Mouse (Mus musculus) hematopoietic stem cell, adult 5-6 weeks (primary cell): ENCODE data around the gene Ube2k. TPM values are rescaled to one million over a fixed set of nuclear protein-coding genes. Genes with fewer than 3 reads are reported as not detected.
"Not testable (repeated sequence)": the region's sequence is repeated elsewhere in the genome, so short reads cannot be mapped to it uniquely, and the experiment has no call there.

ENCODE experiments used
- ATAC-seq, 2 experiments: fragments of 125-278 bp in 1 of 2; replicated peaks in 1 of 2; 2 replicates each; pipeline ENCODE4 v1.8.0; 2016 to 2017; ENCODE audit warnings: inconsistent platforms in 2 of 2, mild to moderate bottlenecking in 2 of 2, moderate number of reproducible peaks in 2 of 2, low read depth in 1 of 2, moderate TSS enrichment in 1 of 2; ENCODE audit not compliant: low FRiP score in 2 of 2, poor library complexity in 2 of 2, severe bottlenecking in 2 of 2, insufficient read depth in 1 of 2, low TSS enrichment in 1 of 2
- total RNA-seq: library from RNA; stranded (forward); fragments of 172-1452, 232-1000 nt; gene quantifications from 2 replicates; pipeline ENCODE4 v1.2.3, GENCODE M21; 2017

The Ube2k gene
- total RNA-seq, 1 experiment from 2014 or later, result 79.7 TPM

DNA sequence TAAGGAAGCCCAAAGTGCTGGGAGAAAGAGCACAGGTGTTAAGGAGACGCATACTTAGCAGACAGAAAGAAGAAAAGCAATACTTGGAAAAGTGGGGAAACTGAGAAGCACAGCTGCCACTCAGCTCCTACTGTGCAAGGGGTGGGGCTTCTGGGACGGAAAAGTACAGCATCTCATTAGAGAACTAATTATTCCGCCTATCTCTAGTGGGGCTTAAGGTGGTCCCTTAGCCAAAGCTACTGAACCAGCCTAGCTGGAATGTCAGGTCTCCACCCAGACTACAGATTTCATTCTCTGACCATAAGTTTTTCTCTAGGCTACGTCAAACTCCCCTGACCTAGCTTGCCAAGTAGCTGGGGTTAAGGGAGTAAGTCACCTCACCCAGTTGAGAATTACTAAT, 2.5 kb upstream of the Ube2k start:
- no peak for ATAC-seq

DNA sequence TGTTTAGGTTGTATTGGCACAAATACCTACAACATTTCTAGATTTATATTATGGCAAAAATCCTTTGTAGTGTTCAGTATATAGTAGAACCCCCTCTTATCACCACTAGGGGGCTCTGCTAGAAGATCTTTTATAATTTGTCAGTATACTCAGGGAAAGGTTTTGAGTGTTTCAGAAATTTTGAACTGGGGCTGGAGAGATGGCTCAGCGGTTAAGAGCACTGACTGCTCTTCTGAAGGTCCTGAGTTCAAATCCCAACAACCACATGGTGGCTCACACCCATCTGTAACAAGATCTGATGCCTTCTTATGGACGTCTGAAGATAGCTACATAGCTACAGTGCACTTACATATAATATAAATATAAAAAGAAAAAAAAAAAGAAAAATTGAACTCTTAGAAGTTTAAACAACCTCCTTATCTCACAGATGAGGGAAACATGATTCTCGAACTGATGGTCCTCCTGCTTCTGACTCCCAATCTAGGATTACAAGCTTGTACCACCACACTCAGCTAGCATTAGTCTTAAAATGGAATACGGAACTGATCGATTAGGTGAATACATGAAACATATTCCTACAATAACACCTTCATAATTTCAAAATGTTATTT, 1.5 kb upstream of the Ube2k start:
- ATAC-seq, result peak; percentile 40 to 57; a peak in 3 of 4 replicates

DNA sequence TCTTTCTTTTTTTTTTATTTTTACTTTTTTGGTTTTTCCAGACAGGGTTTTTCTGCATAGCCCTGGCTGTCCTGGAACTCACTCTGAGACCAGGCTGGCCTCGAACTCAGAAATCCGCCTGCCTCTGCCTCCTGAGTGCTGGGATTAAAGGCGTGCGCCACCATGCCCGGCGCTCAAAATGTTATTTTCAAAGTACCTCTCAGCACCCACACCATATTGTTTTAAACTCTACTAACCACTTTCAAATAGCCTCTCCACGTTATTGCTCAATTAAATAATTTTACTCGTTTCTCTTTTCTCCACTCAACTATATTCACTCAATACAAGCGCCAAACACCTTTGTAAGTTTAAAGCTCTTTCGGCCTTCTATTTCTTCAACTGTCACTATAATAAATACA, 966 bp upstream of the Ube2k start:
- not testable (repeated sequence) for ATAC-seq

DNA sequence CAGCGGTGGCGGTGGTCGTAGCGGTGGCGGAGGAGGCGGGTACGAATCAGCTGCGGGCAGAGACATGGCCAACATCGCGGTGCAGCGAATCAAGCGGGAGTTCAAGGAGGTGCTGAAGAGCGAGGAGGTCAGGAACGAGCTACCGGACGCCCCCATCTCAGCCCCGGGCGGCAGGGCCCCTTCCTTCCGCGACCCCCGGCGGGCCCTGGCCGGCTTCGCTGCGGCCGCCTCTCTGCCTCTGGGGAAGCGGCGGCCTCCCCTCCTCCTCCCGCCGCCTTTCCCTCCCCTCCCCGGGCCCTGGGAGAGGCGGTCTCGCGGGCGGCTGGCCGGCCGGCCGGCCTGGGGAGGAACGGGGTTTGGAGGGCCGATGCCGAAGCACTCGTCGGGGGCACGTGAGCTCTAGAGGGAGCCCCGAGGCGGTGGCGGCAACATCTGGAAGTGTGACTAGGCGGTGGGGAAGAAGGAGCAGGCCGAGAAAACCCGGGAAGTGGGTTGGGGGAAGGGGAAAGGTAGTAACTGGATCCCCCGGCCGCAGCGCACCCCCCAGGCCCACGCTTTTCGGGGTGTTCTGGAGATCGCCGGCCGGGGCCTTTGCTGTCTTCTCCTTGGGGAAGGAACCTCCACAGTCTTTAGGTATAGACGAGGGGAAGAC, 513 bp downstream of the Ube2k start:
- ATAC-seq, result peak; percentile 5 to 31; a peak in 2 of 4 replicates

DNA sequence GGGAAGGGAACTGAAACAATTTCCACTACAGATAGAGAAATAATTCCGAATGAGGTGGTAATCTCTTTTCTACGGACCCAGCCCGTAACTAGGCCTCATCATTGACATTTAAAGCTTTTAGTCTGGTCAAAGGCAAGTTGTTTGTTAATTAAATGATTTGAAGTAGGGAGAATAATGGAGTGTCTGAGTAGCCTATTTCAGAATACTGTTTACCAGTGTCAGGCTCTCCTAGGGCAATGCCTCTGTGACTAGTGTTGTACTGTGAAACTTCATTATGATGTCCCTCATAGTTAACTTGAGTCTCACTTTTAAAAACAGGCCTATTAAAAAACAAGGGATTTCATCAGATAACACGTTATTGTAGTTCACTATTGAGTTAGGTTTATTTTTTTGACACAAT, 1.1 kb downstream of the Ube2k start:
- ATAC-seq, result no peak

DNA sequence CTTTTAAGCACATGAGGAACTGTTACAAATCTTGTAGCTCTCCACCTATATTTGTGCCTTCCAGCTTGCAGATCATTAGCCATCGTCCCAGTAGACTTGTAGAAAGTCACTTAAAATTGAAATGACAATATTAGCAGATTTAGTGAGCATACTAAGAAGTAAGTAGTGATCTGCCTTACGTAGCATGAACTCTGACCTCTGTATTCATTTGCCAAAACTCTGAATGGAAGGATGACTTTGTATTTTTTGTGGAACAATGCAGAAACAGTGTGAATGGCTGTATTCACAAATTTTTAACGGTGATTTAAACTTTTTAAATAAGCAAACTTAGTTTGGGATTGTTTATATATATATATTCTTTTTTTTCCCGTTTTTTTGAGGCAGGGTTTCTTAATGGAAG, 1.8 kb downstream of the Ube2k start:
- no peak for ATAC-seq

DNA sequence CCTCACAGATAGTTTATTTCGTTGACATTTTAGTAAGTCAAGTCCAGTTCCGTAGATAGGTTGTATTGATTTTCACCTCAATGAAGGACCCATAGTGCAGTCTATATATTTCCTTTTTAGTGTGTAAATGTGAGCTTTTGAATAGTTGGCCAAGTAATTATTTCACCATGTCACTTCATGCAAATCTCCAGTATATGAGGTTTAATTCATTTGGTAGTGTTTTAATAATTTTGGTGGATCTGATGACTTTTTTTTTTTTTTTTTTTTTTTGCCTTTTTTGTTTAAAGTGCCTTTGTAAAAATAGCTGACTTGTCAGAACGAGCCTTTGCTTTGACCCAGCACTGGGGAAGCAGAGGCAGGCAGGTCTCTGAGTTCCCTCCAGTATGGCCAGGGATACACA, 2.8 kb downstream of the Ube2k start:
- ATAC-seq, result no peak

DNA sequence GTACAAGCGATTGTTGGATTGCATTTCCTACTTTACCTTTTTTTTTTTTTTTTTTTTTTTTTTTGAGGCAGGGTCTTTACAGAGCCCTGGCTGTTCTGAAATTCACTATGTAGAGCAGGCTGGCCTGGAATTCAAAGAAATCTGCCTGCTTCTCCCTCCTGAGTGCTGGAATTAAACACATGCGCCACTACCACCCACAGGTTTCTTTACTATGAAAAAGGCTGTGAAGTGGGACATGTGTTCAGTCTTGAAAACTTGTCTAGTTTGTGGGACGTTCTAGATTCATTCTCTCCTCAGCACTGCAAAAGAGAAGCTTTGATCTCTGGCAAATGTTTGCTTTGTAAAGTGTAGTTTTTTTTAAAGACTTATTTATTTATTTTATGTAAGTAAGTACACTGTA, 4.9 kb downstream of the Ube2k start:
- ATAC-seq, result no peak

DNA sequence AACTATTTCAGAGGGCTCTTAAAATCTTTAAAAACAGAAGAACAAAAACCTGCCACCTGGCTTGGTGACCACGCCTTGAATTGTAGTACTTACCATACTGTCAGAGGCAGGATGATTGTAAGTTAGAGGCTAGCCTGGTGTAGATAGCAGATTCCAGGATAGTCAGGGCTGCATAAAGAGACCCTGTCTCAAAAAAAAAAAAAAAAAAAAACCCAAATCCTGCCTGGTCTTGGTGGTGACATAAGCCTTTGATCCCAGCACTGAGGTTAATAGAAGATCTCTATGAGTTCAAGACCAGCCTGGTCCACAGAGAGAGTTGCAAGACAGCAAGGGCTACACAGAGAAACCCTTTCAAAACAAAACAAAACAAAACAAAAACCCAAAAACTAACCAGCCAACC, 6.5 kb downstream of the Ube2k start:
- no peak for ATAC-seq

DNA sequence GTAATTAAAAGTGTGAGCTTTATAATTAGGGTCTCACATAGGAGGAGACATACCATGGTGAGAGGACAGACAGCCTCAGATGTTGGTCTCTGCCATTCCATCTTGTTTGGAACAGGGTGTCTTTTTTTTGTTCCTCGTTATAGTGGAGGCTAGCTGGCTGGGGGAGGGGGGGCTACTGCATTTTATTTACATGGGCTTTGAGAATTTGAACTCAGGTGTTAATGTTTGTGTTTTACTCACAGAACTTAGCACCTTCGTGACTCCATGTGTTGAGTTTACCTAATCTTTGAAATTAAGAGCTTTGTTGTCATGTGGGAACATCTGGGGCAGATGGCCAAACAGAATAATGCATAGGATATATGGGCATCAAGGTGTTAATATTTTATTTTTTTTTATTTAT, 7.6 kb downstream of the Ube2k start:
- ATAC-seq, result no peak

DNA sequence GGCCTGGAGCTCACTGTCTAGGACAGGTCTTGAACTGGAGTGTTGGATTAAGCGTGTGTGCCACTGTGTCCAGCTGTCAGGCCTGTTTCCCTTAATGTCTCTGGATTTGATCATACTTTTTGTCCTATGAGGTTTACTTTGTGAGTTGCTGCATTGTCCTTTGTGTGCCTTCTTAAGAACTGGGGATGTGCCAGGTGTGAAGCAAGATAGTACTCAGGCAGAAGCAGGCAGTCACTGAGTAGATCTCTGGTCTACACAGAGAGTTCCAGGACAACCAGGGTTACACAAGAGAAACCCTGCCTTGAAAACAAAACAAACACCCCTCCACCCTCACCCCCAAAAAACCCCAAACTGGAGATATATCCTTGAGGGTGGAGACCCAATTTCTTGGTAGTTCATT, 12.6 kb downstream of the Ube2k start:
- no peak for ATAC-seq

DNA sequence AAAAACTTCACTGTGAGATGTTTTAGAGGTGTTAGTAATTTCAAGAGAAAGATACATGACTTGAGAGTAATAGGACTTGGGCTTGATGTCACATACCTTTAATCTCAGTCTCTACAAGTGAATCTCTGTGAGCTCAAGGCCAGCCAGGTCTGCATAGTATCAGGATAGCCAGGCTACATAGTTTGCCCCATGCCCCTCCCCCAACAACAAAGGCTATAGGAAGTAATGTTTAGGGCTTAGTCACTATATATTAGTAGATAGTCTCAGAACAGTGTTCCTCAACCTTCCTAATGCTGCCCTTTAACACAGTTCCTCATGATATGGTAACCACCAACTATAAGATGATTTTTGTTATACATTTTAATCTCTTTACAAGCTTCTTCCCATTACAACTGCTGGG, 20.1 kb downstream of the Ube2k start:
- ATAC-seq, result no peak

DNA sequence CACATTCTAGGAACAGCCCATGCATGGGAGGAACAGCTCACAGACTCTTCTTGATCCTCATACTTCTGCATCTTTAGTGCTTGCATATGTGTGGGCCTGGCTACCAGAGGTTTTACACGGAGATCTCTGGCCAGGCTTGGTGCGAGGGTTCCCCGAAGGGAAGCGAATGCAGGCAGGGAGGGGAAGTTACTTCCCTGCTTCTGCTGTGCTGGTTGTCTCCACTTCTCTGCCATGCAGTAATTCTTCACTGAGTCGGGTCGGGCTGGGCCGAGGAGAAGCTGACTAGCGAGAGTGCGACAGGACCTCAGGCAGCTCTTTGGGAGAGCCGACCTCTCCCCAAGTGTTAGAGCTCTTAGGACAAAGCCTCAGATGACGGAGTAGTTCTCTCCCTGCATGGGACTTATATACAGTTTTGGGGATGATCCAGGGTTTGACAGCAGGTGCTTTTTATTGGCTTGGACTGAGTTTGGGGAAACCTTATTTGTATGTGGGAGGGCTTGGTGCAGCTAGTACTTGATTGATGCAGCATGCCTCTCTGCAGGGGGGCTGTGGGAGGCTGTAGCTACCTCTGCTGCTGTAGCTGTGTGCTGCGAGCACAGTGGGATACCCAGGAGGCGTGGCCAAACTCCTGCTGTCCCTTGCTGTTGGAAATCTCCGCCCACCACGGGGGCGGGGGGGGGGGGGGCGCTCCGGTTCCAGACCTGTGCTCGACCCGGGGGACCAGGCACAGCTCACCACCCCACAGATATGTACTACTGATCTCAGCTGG, 24.3 kb downstream of the Ube2k start:
- peak; percentile 32 to 62; a peak in 2 of 4 replicates for ATAC-seq

DNA sequence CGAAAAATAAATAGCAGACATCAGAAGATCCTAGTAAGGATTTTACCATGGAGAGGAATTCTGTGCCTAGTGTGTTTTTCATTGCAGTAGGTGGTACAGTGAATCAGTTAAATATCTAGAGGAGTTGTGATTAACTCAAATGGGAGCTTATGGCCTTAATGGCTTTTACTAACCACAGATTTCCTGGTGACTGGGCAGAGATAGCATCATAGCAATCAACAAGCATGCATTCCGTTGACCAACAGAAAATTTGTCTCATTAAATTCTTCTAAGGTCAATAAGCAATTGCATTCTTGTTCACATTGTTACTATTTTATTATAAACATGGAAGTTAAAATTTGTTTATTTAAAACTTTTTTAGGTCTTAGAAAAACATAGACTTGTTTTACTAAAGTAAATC, 28.5 kb downstream of the Ube2k start:
- ATAC-seq, result no peak

DNA sequence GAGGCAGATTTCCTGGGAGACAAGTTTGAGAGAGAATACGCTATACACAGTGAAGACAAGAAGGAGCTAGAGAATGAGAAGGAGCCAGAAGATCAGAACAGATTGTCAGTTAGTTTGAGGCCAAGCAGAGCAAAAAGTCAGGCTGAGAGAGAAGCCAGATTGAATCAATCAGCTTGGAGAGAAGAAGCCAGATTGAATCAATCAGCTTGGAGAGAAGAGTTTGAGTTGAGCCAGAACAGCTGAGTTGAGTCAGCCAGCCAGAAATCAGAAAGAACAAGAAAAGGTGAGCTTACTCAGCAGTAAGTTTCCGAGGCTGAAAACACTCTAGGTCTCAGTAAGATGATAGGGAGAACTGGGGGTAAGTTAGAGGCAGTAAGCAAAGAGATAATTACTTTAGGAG, 37.8 kb downstream of the Ube2k start:
- no peak for ATAC-seq

DNA sequence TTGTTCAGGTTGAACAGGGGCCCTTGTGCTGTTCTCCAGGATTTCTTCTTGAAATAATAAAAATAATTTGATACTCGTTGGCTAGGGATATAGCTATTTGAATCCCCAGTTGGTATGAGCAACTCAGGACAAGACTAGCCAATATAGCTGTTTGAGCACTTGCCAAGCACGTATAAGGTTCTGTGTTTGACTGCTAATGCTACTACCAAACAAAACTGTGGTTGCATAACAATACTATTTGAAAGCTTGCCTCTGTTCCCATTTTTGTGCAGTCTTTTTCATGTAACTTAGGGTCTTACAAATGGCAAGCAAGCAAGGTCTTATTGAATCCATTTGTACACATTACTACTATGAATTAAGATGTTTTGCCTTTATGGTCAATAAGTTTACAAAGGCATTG, 38.9 kb downstream of the Ube2k start:
- no peak for ATAC-seq

DNA sequence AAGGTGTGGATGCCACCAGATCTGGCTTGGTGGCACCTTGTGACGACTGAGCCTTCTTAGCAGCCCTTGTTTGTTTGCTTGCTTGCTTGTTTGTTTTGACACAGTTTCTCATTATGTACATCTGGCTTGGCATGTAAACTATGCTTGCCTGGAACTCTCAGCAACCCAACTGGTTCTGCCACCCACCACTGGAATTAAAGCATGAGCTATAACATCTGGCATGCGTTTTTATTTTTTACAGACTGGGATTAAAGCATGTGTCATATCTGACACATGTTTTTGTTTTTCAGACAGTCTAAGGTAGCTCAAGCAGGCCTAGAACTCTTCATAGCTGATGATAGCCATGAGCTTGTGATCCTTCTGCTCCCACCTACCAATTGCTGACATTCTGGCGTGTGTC, 41.5 kb downstream of the Ube2k start:
- no peak for ATAC-seq

DNA sequence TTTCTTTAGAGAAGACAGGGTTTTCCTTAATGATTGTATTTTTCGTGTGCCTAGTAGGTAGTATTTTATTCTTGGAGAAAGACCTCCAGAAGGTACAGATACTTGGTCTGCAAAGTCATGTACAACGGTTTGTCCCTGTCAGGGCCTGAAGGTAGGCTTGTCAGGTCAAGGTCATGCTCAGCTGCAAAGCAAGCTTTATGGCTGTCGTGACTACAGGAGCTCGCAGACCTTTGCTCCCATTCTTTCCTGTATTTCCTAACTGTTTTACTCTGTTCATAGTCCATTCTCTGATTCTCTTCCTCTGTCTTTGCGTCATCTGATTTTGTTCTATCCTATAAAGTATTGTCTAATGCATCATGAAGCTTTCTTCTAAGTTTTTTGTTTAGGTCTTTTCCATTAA, 49.3 kb downstream of the Ube2k start:
- ATAC-seq, result no peak

DNA sequence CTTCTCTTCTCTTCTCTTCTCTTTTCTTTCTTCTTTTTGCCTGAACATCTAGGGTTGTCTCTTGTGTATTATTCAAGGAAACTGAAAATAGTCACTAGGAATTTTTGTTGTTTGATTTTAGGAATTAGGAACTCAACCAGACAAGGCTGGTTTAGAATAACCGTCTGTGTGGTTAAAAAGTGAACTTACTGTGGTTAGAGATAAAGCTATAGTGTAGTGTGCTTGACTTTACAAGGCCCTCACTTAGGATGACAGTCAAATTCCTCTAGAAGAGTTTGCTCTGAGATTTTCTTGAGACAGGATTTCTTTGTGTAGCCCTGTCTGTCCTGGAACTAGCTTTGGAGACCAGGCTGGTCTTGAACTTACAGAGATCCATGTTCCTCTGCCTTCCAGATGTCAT, 53.2 kb downstream of the Ube2k start:
- ATAC-seq, result peak in 1 of 2 experiments; percentile 42; a peak in 1 of 4 replicates
